Mouse (Mus musculus) myocyte (in vitro differentiated cells): Measurements from ENCODE around the gene Tbc1d30. TPM values are rescaled to one million over a fixed set of nuclear protein-coding genes. Genes with fewer than 3 reads are reported as not detected.

ENCODE experiments used
- H3K27me3 ChIP-seq: one replicate; pipeline ENCODE4 v1.6.1; 2011; ENCODE audit not compliant: control insufficient read depth, insufficient read depth, insufficient read length
- H3K36me3 ChIP-seq: one replicate; pipeline ENCODE4 v1.6.1; 2011; ENCODE audit not compliant: control insufficient read depth, insufficient read depth
- H3K4me2 ChIP-seq: one replicate; pipeline ENCODE4 v1.6.1; 2011; ENCODE audit warnings: low read depth, control low read depth
- H3K4me3 ChIP-seq: one replicate; pipeline ENCODE4 v1.5.1; 2011; ENCODE audit warnings: mild to moderate bottlenecking, control low read depth, moderate library complexity
- H3K79me2 ChIP-seq: one replicate; pipeline ENCODE4 v1.6.1; 2011; ENCODE audit not compliant: control insufficient read depth, insufficient read depth
- H3ac ChIP-seq: one replicate; pipeline ENCODE4 v1.6.1; 2011; ENCODE audit not compliant: control insufficient read depth, insufficient read length
- CEBPB ChIP-seq: IDR thresholded peaks from 2 replicates; pipeline ENCODE4 v1.6.1; 2011; ENCODE audit warnings: mild to moderate bottlenecking, moderate library complexity; ENCODE audit not compliant: poor library complexity, insufficient read depth, severe bottlenecking
- E2F4 ChIP-seq: IDR thresholded peaks from one replicate; pipeline ENCODE4 v1.6.1; 2011; ENCODE audit warnings: mild to moderate bottlenecking, control low read depth, moderate library complexity; ENCODE audit not compliant: insufficient read depth
- MAX ChIP-seq: IDR thresholded peaks from one replicate; pipeline ENCODE4 v1.6.1; 2011; ENCODE audit warnings: low read depth, mild to moderate bottlenecking, control low read depth
- MYOD1 ChIP-seq, 3 experiments: IDR thresholded peaks; one replicate each; pipeline ENCODE4 v1.6.1; 2011; ENCODE audit warnings: control low read depth in 2 of 3, low read depth in 2 of 3, mild to moderate bottlenecking in 2 of 3, moderate library complexity in 1 of 3; ENCODE audit not compliant: insufficient read length in 2 of 3, control insufficient read depth in 1 of 3
- MYOG ChIP-seq, 3 experiments: IDR thresholded peaks; one replicate each; pipeline ENCODE4 v1.6.1; 2011; ENCODE audit warnings: control low read depth in 2 of 3, low read depth in 2 of 3, mild to moderate bottlenecking in 2 of 3; ENCODE audit not compliant: insufficient read length in 2 of 3, control insufficient read depth in 1 of 3, insufficient read depth in 1 of 3
- POLR2A ChIP-seq: IDR thresholded peaks from one replicate; pipeline ENCODE4 v1.6.1; 2011; ENCODE audit warnings: low read depth, mild to moderate bottlenecking, control low read depth, moderate library complexity; ENCODE audit not compliant: insufficient read length
- POLR2AphosphoS2 ChIP-seq: IDR thresholded peaks from one replicate; pipeline ENCODE4 v1.6.1; 2011; ENCODE audit warnings: low read depth, control low read depth; ENCODE audit not compliant: insufficient read length
- REST ChIP-seq: IDR thresholded peaks from one replicate; pipeline ENCODE4 v1.6.1; 2011; ENCODE audit warnings: mild to moderate bottlenecking, control low read depth, moderate library complexity; ENCODE audit not compliant: insufficient read depth, insufficient read length
- SRF ChIP-seq: IDR thresholded peaks from one replicate; pipeline ENCODE4 v1.6.1; 2011; ENCODE audit warnings: low read depth; ENCODE audit not compliant: control insufficient read depth, insufficient read length
- TCF12 ChIP-seq: IDR thresholded peaks from one replicate; pipeline ENCODE4 v1.6.1; 2011; ENCODE audit warnings: mild to moderate bottlenecking, control low read depth; ENCODE audit not compliant: poor library complexity, insufficient read depth, severe bottlenecking
- TCF3 ChIP-seq: IDR thresholded peaks from one replicate; pipeline ENCODE4 v1.6.1; 2011; ENCODE audit warnings: low read depth, control low read depth; ENCODE audit not compliant: insufficient read length
- USF1 ChIP-seq: IDR thresholded peaks from one replicate; pipeline ENCODE4 v1.6.1; 2011; ENCODE audit warnings: low read depth, mild to moderate bottlenecking, control low read depth, moderate library complexity
- polyA plus RNA-seq: library from polyadenylated mRNA; unstranded; fragments of >200 nt; fragmentation: generic; extraction: Trizol; gene quantifications from one replicate; pipeline ENCODE4 v1.2.1, GENCODE M21; 2012; ENCODE audit warnings: missing spikeins

The Tbc1d30 gene
- polyA plus RNA-seq, 1 experiment = not detected

GRCm38 (mm10) chr10:121301868-121302267, 49.2 kb downstream of the Tbc1d30 start:
- TF ChIP-seq CEBPB (no peak), POLR2AphosphoS2 (no peak), E2F4 (no peak), POLR2A (no peak), TCF12 (no peak), MYOG (IDR thresholded peaks at IDR 0.05; ENCODE audit: control insufficient read depth in 1 of 3, insufficient read depth in 1 of 3, insufficient read length in 2 of 3, low read depth in 2 of 3) (no peak), USF1 (no peak), MAX (no peak), REST (no peak), MYOD1 (IDR thresholded peaks at IDR 0.05; ENCODE audit: control insufficient read depth in 1 of 3, insufficient read length in 2 of 3, low read depth in 2 of 3) (no peak), SRF (no peak), TCF3 (no peak)
- peaks cover 8% of the 10 kb centered on the region for H3K27me3 ChIP-seq
- no peaks in the 10 kb centered on the region for H3K79me2 ChIP-seq
- H3K4me3 ChIP-seq = no peak overlapping the region
- H3K4me2 ChIP-seq = no peak overlapping the region
- no peaks in the 10 kb centered on the region for H3K36me3 ChIP-seq
- no peak overlapping the region for H3ac ChIP-seq

DNA sequence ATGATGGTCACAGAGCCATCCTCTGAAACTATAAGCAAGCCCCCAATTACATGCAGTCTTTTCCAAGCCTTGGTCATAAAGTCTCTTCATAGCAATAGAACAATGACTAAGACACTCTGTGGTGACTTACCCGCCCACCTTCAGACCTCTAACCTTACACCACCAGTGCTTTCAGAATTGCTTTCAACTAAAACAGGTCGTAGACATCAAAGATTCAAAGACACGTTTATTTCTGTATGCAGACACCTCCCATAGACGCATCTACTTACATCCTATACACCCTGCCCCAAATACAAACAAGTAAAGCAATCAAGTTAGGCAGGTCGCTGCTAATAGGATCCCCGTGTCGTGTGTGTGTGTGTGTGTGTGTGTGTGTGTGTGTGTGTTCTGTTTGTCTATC, 50.4 kb downstream of the Tbc1d30 start:
- Histone ChIP-seq H3K4me3 (no peak overlapping the region), H3ac (no peak overlapping the region), H3K36me3 (no peaks in the 10 kb centered on the region), H3K27me3 (peaks cover 8% of the 10 kb centered on the region), H3K79me2 (no peaks in the 10 kb centered on the region), H3K4me2 (no peak overlapping the region)
- TF ChIP-seq MYOG (IDR thresholded peaks at IDR 0.05; ENCODE audit: control insufficient read depth in 1 of 3, insufficient read depth in 1 of 3, insufficient read length in 2 of 3, low read depth in 2 of 3) (no peak), POLR2AphosphoS2 (no peak)

DNA sequence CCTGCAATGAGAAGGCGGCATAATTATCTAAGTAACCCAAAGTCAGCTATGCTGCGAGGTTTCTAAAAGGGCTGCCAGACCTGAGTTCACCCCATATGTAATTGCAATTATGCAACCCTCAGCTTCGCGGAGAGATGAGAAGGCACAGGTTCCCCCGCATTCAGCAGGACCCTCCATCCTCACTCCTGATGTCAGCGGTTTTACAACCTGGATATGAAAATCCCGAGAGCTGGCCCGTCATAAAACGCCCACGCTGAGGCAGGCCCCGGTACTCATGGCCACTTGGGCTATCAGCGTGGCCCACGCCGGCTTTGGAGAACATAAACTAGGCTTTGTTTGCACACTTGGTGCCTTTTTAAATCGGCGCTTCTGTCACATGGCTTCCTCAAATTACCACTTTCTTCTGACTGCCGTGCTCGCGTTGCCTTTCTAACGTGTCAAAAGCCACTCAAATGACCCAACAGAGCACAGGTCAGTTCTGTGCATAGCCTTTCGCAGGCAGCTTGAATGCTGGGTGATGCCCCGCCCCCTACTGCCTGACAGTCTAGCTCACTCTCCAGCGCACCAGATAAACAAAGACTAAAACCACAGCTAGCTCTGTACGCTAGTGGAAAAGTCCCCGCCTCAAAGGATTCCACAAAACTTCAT, 53.9 kb downstream of the Tbc1d30 start:
- H3ac ChIP-seq = no peak overlapping the region
- H3K27me3 ChIP-seq = peaks cover 8% of the 10 kb centered on the region
- H3K79me2 ChIP-seq = no peaks in the 10 kb centered on the region
- H3K4me2 ChIP-seq = peak overlapping the region; percentile 66
- H3K4me3 ChIP-seq = no peak overlapping the region
- no peaks in the 10 kb centered on the region for H3K36me3 ChIP-seq
- TF ChIP-seq MAX (no peak), TCF12 (no peak)

GRCm38 (mm10) chr10:121294471-121294870, 56.6 kb downstream of the Tbc1d30 start:
- no peaks in the 10 kb centered on the region for H3K36me3 ChIP-seq
- no peak overlapping the region for H3ac ChIP-seq
- no peak overlapping the region for H3K4me2 ChIP-seq
- TF ChIP-seq REST (no peak), SRF (no peak), MYOD1 (IDR thresholded peaks at IDR 0.05; ENCODE audit: control insufficient read depth in 1 of 3, insufficient read length in 2 of 3, low read depth in 2 of 3) (no peak), POLR2A (no peak), CEBPB (no peak), E2F4 (no peak), TCF3 (no peak), TCF12 (no peak), MAX (no peak), USF1 (no peak), POLR2AphosphoS2 (no peak), MYOG (IDR thresholded peaks at IDR 0.05; ENCODE audit: control insufficient read depth in 1 of 3, insufficient read depth in 1 of 3, insufficient read length in 2 of 3, low read depth in 2 of 3) (no peak)
- H3K27me3 ChIP-seq = peaks cover 8% of the 10 kb centered on the region
- no peak overlapping the region for H3K4me3 ChIP-seq
- H3K79me2 ChIP-seq = no peaks in the 10 kb centered on the region

DNA sequence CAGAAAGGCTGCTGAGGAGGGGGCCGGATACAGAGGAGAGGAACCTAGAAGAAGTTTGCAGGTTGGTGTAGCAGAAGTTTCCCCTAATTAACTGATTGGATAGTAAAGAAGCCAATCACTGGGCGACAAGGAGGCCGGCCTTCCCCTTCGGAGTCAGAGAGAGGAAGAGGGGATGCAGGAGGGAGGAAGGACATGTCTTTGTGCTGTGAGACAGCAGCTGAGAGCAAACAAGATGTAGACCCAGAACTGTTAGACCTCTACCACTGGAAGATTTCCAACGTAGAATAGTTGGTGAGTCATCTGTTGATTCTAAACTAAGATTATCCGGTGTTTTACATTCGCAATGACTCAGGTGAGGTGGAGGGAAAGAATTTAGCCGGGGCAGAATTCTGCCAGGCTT, 57.2 kb downstream of the Tbc1d30 start:
- Histone ChIP-seq H3ac (no peak overlapping the region), H3K27me3 (peaks cover 7% of the 10 kb centered on the region), H3K4me3 (no peak overlapping the region), H3K79me2 (no peaks in the 10 kb centered on the region), H3K36me3 (no peaks in the 10 kb centered on the region), H3K4me2 (no peak overlapping the region)
- TF ChIP-seq CEBPB (no peak), MYOG (IDR thresholded peaks at IDR 0.05; ENCODE audit: control insufficient read depth in 1 of 3, insufficient read depth in 1 of 3, insufficient read length in 2 of 3, low read depth in 2 of 3) (no peak), SRF (no peak), TCF12 (no peak), POLR2AphosphoS2 (no peak), POLR2A (no peak), MYOD1 (IDR thresholded peaks at IDR 0.05; ENCODE audit: control insufficient read depth in 1 of 3, insufficient read length in 2 of 3, low read depth in 2 of 3) (no peak)
